Mouse (Mus musculus) thymus, adult 2 months (tissue): ENCODE measurements around the gene Msi2. TPM values are rescaled to one million over a fixed set of nuclear protein-coding genes. Genes with fewer than 3 reads are reported as not detected.

ENCODE experiments used
- DNase-seq: peaks from one replicate; pipeline ENCODE4 v3.0.0; 2021
- H3K27ac ChIP-seq: fragments of 200-500 bp; 2 replicates; pipeline ENCODE4 v1.5.1; 2012; ENCODE audit warnings: low read length, control low read depth; ENCODE audit not compliant: control insufficient read depth, insufficient read depth
- H3K27me3 ChIP-seq: fragments of 200-500 bp; 2 replicates; pipeline ENCODE4 v1.6.1; 2012; ENCODE audit warnings: mild to moderate bottlenecking, low read length, moderate library complexity, mixed read lengths; ENCODE audit not compliant: control insufficient read depth, insufficient read depth
- H3K36me3 ChIP-seq: fragments of 200-500 bp; 2 replicates; pipeline ENCODE4 v1.6.1; 2012; ENCODE audit warnings: mild to moderate bottlenecking, low read length, moderate library complexity; ENCODE audit not compliant: control insufficient read depth, insufficient read depth
- H3K4me1 ChIP-seq: fragments of 200-500 bp; replicated peaks from 2 replicates; pipeline ENCODE4 v1.6.1; 2012; ENCODE audit warnings: low read length; ENCODE audit not compliant: control insufficient read depth, insufficient read depth
- H3K4me3 ChIP-seq: fragments of 200-500 bp; 2 replicates; pipeline ENCODE4 v1.5.1; 2012; ENCODE audit warnings: mild to moderate bottlenecking, low read length, control low read depth, moderate library complexity; ENCODE audit not compliant: control insufficient read depth, insufficient read depth
- CTCF ChIP-seq: fragments of 200-500 bp; IDR thresholded peaks from 2 replicates; pipeline ENCODE4 v1.5.1; 2012; ENCODE audit warnings: mild to moderate bottlenecking, control low read depth, low read length, moderate library complexity, borderline replicate concordance; ENCODE audit not compliant: control insufficient read depth, poor library complexity, insufficient read depth; ENCODE audit errors: extremely low read depth
- POLR2A ChIP-seq: fragments of 200-500 bp; IDR thresholded peaks from 2 replicates; pipeline ENCODE4 v1.6.1; 2012; ENCODE audit warnings: mild to moderate bottlenecking, low read length, control low read depth, moderate library complexity; ENCODE audit not compliant: control insufficient read depth, poor library complexity, insufficient read depth; ENCODE audit errors: extremely low read depth
- WGBS: fragments of 180-500 bp; shearing (Covaris S2); methylation state at CpG from one replicate; pipeline ENCODE4 v1.1.7; 2018; 5-methylcytosine and 5-hydroxymethylcytosine counted together
- polyA plus RNA-seq: library from polyadenylated mRNA; depleted of rRNA; stranded (reverse); fragments of >200 nt; gene quantifications from 2 replicates; pipeline ENCODE4 v1.2.3, GENCODE M21; 2012

Gene Msi2
- polyA plus RNA-seq, 1 experiment, result 51.3 TPM

- H3K27me3 ChIP-seq, result no peaks in the 10 kb centered on the region
- peaks cover 6% of the 10 kb centered on the region; the same call in 1 of the 2 replicates for H3K36me3 ChIP-seq
- no peak for TF ChIP-seq CTCF
- no peak for TF ChIP-seq POLR2A
- H3K4me3 ChIP-seq, result no peak overlapping the region
- H3K4me1 ChIP-seq, result peaks cover 4% of the 10 kb centered on the region; the same call in 1 of the 2 replicates
- no peak overlapping the region for H3K27ac ChIP-seq
- no peak for DNase-seq
- WGBS, result 98% methylated on average over 15 of the region's 15 CpGs
Observed at GRCm38 (mm10) chr11:88665799-88666198, 52.5 kb downstream of the Msi2 start.

GRCm38 (mm10) chr11:88661444-88662180, 56.7 kb downstream of the Msi2 start:
- Histone ChIP-seq H3K4me1 (peaks cover 4% of the 10 kb centered on the region; the same call in 1 of the 2 replicates), H3K27me3 (no peaks in the 10 kb centered on the region), H3K4me3 (no peak overlapping the region), H3K27ac (no peak overlapping the region), H3K36me3 (no peaks in the 10 kb centered on the region)
- no peak for DNase-seq
- TF ChIP-seq CTCF, result no peak
- 93% methylated on average over 11 of the region's 11 CpGs for WGBS

GRCm38 (mm10) chr11:88660404-88660803, 57.9 kb downstream of the Msi2 start:
- TF ChIP-seq CTCF (no peak), POLR2A (no peak)
- 97% methylated on average over 9 of the region's 9 CpGs for WGBS
- H3K36me3 ChIP-seq, result no peaks in the 10 kb centered on the region
- H3K27ac ChIP-seq, result no peak overlapping the region
- no peak overlapping the region for H3K4me3 ChIP-seq
- H3K27me3 ChIP-seq, result no peaks in the 10 kb centered on the region
- DNase-seq, result no peak
- 0 out of 2 replicates have a peak, but pooled peaks cover 4% of the 10 kb centered on the region for H3K4me1 ChIP-seq

- Histone ChIP-seq H3K36me3 (no peaks in the 10 kb centered on the region), H3K27ac (no peak overlapping the region), H3K4me3 (no peak overlapping the region), H3K27me3 (no peaks in the 10 kb centered on the region), H3K4me1 (no peaks in the 10 kb centered on the region)
- TF ChIP-seq CTCF (no peak), POLR2A (no peak)
- 95% methylated on average over 5 of the region's 5 CpGs for WGBS
- no peak for DNase-seq
Observed at GRCm38 (mm10) chr11:88658926-88659325, 59.4 kb downstream of the Msi2 start.

GRCm38 (mm10) chr11:88655786-88656185, 62.5 kb downstream of the Msi2 start:
- Histone ChIP-seq H3K27me3 (no peaks in the 10 kb centered on the region), H3K27ac (no peak overlapping the region), H3K36me3 (no peaks in the 10 kb centered on the region), H3K4me3 (no peak overlapping the region), H3K4me1 (no peaks in the 10 kb centered on the region)
- no peak for TF ChIP-seq CTCF
- WGBS, result 96% methylated on average over 8 of the region's 8 CpGs
- DNase-seq, result no peak

GRCm38 (mm10) chr11:88655214-88655566, 63.1 kb downstream of the Msi2 start:
- Histone ChIP-seq H3K27ac (no peak overlapping the region), H3K4me1 (no peaks in the 10 kb centered on the region), H3K27me3 (no peaks in the 10 kb centered on the region), H3K36me3 (no peaks in the 10 kb centered on the region), H3K4me3 (no peak overlapping the region)
- 96% methylated on average over 3 of the region's 3 CpGs for WGBS
- DNase-seq, result no peak
- no peak for TF ChIP-seq CTCF
- no peak for TF ChIP-seq POLR2A
